Mouse (Mus musculus): ENCODE results near the gene Tcaim. TPM values are rescaled to one million over a fixed set of nuclear protein-coding genes. Genes with fewer than 3 reads are reported as not detected.

Gene Tcaim
- polyA plus RNA-seq (2017; shearing (Covaris generic)) = 18.4 TPM

DNA sequence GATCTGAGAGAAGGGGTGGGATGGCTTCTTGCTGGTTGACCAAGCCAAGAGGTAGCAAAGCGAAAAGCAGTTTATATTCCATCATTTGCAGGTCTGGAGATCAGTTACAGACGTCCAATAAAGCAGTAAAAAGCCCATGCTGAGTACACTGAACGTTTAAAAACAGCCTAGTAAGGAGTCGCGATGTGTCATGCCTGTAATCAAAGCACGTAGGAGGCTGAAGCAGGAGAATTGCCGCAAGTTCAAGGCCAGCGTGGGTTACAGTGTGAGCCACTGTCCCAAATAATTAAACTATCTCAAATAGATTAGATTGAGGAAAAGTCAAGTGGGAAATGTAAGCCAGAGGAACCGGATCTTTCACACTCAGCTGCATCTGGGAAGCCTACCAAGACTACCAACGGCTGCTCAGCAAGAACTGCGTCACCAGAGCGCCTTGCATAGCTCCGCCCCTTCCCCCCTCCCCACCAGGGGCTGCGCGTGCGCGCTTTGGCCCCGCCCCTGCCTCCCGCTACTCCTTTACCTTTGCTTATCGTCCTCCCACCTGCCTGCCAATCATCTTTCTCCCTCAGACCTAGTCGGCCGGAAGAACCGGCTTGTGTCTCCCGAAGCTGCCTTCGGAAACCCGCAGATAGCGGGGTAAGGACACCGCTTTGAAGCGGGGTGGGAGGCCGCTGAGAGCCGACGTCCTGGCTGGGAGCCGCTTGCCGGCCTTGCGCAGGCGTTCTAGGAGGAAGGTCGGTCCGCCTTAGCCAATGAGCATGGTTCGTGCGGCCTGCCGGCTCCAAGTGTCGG, at the start of gene Tcaim:
Gene Tcaim, plus strand, starts transcription at position 487 of the 792 bp plus-strand sequence.

DNA sequence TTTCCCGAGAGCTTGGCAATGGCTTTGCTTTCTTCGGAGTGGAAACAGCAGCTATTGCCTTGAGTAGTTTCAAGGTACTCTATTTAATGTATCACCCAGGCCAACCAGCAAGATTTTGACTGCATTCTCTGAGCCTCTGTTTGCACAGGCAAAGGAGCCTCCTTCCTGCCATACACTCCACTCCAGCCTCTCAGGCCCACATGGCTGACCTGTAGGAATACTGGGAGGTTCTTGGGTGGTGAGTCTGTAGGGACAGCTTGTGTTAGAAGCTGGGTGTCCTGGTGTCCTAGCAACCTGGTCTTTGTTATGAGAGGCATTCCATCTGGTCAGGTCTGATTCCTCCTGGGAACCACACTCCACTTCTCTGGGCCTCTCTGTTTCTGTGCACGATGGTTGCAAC, 38.4 kb downstream of the Tcaim start, which contains the start of gene Gm35549:
Gene Gm35549, minus strand, starts transcription at position 276 of the 400 bp plus-strand sequence.

DNA sequence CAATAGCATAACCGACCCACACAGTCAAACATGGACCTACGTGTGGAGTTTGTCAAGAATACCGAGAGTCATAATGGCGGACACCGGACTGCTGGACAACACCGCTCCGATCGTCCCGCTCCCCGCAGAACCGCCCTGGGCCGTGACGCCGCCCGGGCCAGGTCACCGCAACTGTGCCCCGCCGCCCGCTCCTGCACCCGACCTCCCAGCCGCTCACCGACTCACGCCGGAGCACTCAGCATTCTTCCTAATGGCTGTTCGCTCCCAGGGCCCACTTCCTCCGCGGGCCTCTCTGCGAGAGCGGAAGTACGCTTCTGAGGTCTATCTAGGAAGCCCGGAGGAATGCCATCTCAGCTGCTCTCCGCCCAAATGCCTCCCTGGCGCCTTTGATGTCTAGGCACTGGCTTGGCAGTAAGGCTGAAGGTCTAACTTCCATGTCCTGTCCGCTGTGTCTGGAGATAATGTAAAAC, 60.4 kb downstream of the Tcaim start, which contains the start of gene Zfp445:
Gene Zfp445, minus strand, starts transcription at position 310 of the 470 bp plus-strand sequence.

DNA sequence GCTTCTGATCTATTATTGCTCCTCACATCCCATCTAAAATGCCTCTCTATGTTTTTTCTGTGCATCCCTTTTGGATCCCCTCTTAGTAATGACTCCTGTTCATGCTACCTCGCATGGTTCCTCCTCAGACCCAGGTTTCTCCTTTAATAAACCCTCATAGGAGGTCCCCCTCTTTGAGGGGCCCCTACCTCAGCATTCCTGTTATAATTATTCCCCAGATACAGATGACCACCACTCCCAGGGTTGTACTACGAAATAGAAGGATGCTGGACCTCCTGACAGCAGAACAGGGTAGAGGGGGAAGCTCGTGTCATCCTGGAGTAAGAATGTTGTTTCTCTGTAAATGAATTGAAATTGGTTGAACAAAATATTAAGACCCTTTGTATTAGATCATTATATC, 80.0 kb downstream of the Tcaim start, which contains the start of gene Zkscan7:
Gene Zkscan7, plus strand, starts transcription at position 301 of the 400 bp plus-strand sequence.

Other genes starting within 250 kb of the Tcaim start
- gene Topaz1, start 58.2 kb upstream of the Tcaim start, polyA plus RNA-seq (2017; shearing (Covaris generic)) = not detected
- 1.7 TPM for gene Gm35549, start 38.5 kb downstream of the Tcaim start, polyA plus RNA-seq (2017; shearing (Covaris generic))
- gene Zfp445, start 60.5 kb downstream of the Tcaim start, polyA plus RNA-seq (2017; shearing (Covaris generic)) = 109 TPM
- gene Zkscan7, start 80.1 kb downstream of the Tcaim start, polyA plus RNA-seq (2017; shearing (Covaris generic)) = 4.9 TPM
- gene Zfp105, start 117.5 kb downstream of the Tcaim start, polyA plus RNA-seq (2017; shearing (Covaris generic)) = not detected
- gene 1110059G10Rik, start 145.5 kb downstream of the Tcaim start, polyA plus RNA-seq (2017; shearing (Covaris generic)) = 37.2 TPM
- 6.5 TPM for gene Kif15, start 145.5 kb downstream of the Tcaim start, polyA plus RNA-seq (2017; shearing (Covaris generic))
- gene Tmem42, start 215.8 kb downstream of the Tcaim start, polyA plus RNA-seq (2017; shearing (Covaris generic)) = 13.7 TPM
- gene Tgm4, start 229.2 kb downstream of the Tcaim start, polyA plus RNA-seq (2017; shearing (Covaris generic)) = 0.93 TPM